Mouse (Mus musculus): ENCODE results near the gene Hist1h4f. TPM values are rescaled to one million over a fixed set of nuclear protein-coding genes. Genes with fewer than 3 reads are reported as not detected.
"Not testable (repeated sequence)": the region's sequence is repeated elsewhere in the genome, so short reads cannot be mapped to it uniquely, and the experiment has no call there.

Hist1h4f gene
- total RNA-seq, 2 experiments from 2014 or later, result 143 to 156 TPM

- DNase-seq, result no peak
Measured at GRCm38 (mm10) chr13:23576351-23576881, 25.0 kb upstream of the Hist1h4f start.

- DNase-seq, result not testable (repeated sequence)
Measured at GRCm38 (mm10) chr13:23575864-23576313, 24.4 kb upstream of the Hist1h4f start.

GRCm38 (mm10) chr13:23575271-23575851, 23.9 kb upstream of the Hist1h4f start, which contains the start of gene Hist1h3d:
TSS of gene Hist1h3d (plus strand) at chr13:23575763.
- DNase-seq, result peak; percentile 48 to 58

- DNase-seq, result not testable (repeated sequence)
Measured at GRCm38 (mm10) chr13:23574546-23575170, 23.2 kb upstream of the Hist1h4f start.

GRCm38 (mm10) chr13:23573898-23574524, 22.6 kb upstream of the Hist1h4f start, which contains the start of the genes Hist1h2bf and Hist1h2ad:
TSS of gene Hist1h2bf (minus strand) at chr13:23574196.
TSS of gene Hist1h2ad (plus strand) at chr13:23574381.
- peak; percentile 87 to 90 for DNase-seq

GRCm38 (mm10) chr13:23573034-23573897, 21.8 kb upstream of the Hist1h4f start:
- not testable (repeated sequence) for DNase-seq

GRCm38 (mm10) chr13:23572218-23573033, 21.0 kb upstream of the Hist1h4f start:
- DNase-seq, result no peak

- not testable (repeated sequence) for DNase-seq
Measured at GRCm38 (mm10) chr13:23571504-23572217, 20.2 kb upstream of the Hist1h4f start.

GRCm38 (mm10) chr13:23571022-23571503, 19.6 kb upstream of the Hist1h4f start, which contains the start of the genes Hist1h2ae and Hist1h2bg:
TSS of gene Hist1h2ae (minus strand) at chr13:23571220.
TSS of gene Hist1h2bg (plus strand) at chr13:23571396.
- DNase-seq, result peak; percentile 79

- DNase-seq, result not testable (repeated sequence)
Measured at GRCm38 (mm10) chr13:23570261-23571021, 19.0 kb upstream of the Hist1h4f start.

- DNase-seq, result no peak
Measured at GRCm38 (mm10) chr13:23564482-23564881, 13.0 kb upstream of the Hist1h4f start.

GRCm38 (mm10) chr13:23562699-23563462, 11.4 kb upstream of the Hist1h4f start:
- no peak for DNase-seq

- peak; percentile 93 to 95 for DNase-seq
Measured at GRCm38 (mm10) chr13:23561883-23562659, 10.6 kb upstream of the Hist1h4f start, which contains the start of gene Hist1h3e. TSS of gene Hist1h3e (minus strand) at chr13:23562369.

- DNase-seq, result not testable (repeated sequence)
Measured at GRCm38 (mm10) chr13:23561531-23561882, 10.1 kb upstream of the Hist1h4f start.

GRCm38 (mm10) chr13:23560699-23561098, 9.3 kb upstream of the Hist1h4f start:
- not testable (repeated sequence) for DNase-seq

GRCm38 (mm10) chr13:23556906-23557305, 5.5 kb upstream of the Hist1h4f start:
- no peak for DNase-seq

GRCm38 (mm10) chr13:23555839-23556416, 4.5 kb upstream of the Hist1h4f start:
- DNase-seq, result peak; percentile 47 to 59
